Mouse (Mus musculus) lung, postnatal 0 days (tissue): ENCODE measurements around the gene Sorcs1.

ENCODE experiments used
- CTCF ChIP-seq: IDR thresholded peaks from 2 replicates; pipeline ENCODE4 v1.5.1; 2016; ENCODE audit warnings: antibody characterized with exemption, mild to moderate bottlenecking
- EP300 ChIP-seq: IDR thresholded peaks from 2 replicates; pipeline ENCODE4 v1.6.1; 2016; ENCODE audit warnings: antibody characterized with exemption, mild to moderate bottlenecking, control low read depth

GRCm38 (mm10) chr19:50566306-50566705, 112.1 kb downstream of the Sorcs1 start:
- no peak for TF ChIP-seq CTCF
- no peak for TF ChIP-seq EP300
